Mouse (Mus musculus) embryonic facial prominence, embryonic 10.5 days (tissue): ENCODE results near the gene Txndc2. TPM values are rescaled to one million over a fixed set of nuclear protein-coding genes. Genes with fewer than 3 reads are reported as not detected.
"Not testable (repeated sequence)": the region's sequence is repeated elsewhere in the genome, so short reads cannot be mapped to it uniquely, and the experiment has no call there.

Experiments used
- DNase-seq: peaks from one replicate; pipeline ENCODE4 v3.0.0-alpha.2; 2017; ENCODE audit warnings: low spot score
- H3K27ac ChIP-seq: fragments of 300-500 bp; sonication (generic); replicated peaks from 2 replicates; pipeline ENCODE4 v1.5.1; 2016; ENCODE audit warnings: mild to moderate bottlenecking
- H3K27me3 ChIP-seq: fragments of 300-500 bp; sonication (generic); replicated peaks from 2 replicates; pipeline ENCODE4 v1.6.1; 2016; ENCODE audit warnings: low read depth, mild to moderate bottlenecking; ENCODE audit not compliant: poor library complexity, severe bottlenecking
- H3K36me3 ChIP-seq: fragments of 300-500 bp; sonication (generic); replicated peaks from 2 replicates; pipeline ENCODE4 v1.6.1; 2016; ENCODE audit warnings: mild to moderate bottlenecking, moderate library complexity
- H3K4me1 ChIP-seq: fragments of 300-500 bp; sonication (generic); 2 replicates; pipeline ENCODE4 v1.6.1; 2016
- H3K4me3 ChIP-seq: fragments of 300-500 bp; sonication (generic); 2 replicates; pipeline ENCODE4 v1.5.1; 2016; ENCODE audit warnings: mild to moderate bottlenecking, moderate library complexity
- H3K9me3 ChIP-seq: fragments of 300-500 bp; sonication (generic); 2 replicates; pipeline ENCODE4 v1.6.1; 2016; ENCODE audit warnings: mild to moderate bottlenecking
- WGBS: fragments of 180-500 bp; shearing (Covaris S2); methylation state at CpG from one replicate; pipeline ENCODE4 v1.1.7; 2016; 5-methylcytosine and 5-hydroxymethylcytosine counted together
- polyA plus RNA-seq: library from polyadenylated mRNA; unstranded; fragments of >200 nt; fragmentation: Nextera tagmentation; extraction: Ambion mirVana; gene quantifications from 2 replicates; pipeline ENCODE4 v1.2.1, GENCODE M21; 2016

Txndc2 gene
- polyA plus RNA-seq, 1 experiment from 2014 or later, result 0.07 TPM

DNA sequence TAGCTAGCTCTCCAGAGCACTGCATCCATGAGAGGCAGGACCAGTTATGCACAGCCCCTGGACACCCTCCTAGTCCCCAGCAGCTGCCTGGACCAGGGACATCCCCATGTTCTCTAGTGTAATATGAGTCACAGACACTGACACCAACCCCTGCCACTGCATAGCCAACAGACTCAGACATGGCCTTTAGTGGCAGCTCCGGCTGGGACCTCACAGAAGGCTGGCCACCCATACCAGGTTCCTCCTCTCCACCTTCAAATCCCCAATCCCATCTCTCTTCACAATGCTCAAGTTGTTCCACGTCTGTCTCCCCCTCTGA lies 7.2 kb upstream of the Txndc2 start:
- Histone ChIP-seq H3K27ac (no peak overlapping the region), H3K27me3 (no peaks in the 10 kb centered on the region), H3K36me3 (peaks cover 21% of the 10 kb centered on the region), H3K9me3 (no peaks in the 10 kb centered on the region), H3K4me3 (no peak overlapping the region), H3K4me1 (peaks cover 11% of the 10 kb centered on the region)
- WGBS, result 82% methylated on average over 2 of the region's 2 CpGs
- no peak for DNase-seq

DNA sequence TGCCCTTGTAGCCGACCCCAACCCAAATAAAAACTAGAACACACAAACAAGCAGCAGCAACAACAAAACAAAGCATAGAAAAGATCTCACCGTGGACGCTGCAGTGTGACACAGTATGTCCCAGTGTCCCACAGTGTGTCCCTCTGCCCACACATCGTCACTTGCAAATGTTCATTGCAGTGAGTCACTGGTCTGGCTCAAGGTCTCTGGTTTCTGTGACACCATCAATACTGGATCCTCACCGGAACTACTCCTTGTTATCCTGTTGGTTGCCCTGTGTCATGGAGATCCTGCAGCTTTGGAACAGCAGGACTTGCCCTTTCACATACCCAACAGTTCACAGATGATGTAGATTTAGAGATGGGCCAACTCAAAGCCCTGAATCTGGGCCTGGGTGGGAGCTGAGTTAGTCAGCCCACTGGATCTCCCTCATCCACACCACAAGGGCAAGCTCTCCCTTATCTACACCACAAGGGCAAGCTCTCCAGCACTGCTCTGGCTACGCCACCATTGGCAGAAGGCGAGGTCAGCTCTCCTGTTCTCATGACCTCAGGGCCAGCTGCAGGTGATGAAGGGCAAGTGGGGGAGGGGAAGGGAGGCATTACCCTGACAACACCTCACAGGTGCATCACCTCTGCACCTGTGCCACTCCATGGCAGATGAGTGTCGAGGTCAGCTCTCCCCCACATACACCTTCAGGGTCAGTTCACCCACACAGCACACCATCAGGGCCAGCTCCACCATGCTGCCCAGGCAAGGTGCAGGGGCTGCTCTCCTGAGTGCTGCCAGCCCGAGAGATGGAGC lies 6.6 kb upstream of the Txndc2 start:
- Histone ChIP-seq H3K4me1 (peaks cover 16% of the 10 kb centered on the region), H3K27ac (no peak overlapping the region), H3K4me3 (no peak overlapping the region), H3K27me3 (no peaks in the 10 kb centered on the region), H3K9me3 (no peaks in the 10 kb centered on the region), H3K36me3 (peaks cover 19% of the 10 kb centered on the region; the same call in 1 of the 2 replicates)
- DNase-seq, result no peak
- WGBS, result 86% methylated on average over 9 of the region's 9 CpGs

DNA sequence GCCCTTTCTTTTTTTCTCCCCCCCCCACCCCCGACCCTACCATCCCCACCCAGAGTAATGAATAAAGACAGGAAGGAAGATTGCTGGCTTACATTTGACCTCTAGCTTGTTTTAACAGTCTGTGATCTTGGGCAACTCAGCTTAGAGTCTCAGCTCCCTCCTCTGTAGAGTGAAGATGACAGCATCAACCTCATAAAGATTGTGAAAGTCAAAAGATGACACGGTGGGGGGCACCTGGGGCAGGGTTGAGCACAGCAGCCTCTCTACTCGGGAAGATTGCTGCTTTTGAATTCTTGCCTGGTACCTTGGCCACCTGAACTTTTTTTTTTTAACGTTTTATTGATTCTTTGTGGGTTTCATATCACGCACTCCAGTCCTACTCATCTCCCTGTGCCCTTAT lies 6.0 kb upstream of the Txndc2 start:
- H3K36me3 ChIP-seq, result peaks cover 15% of the 10 kb centered on the region; the same call in 1 of the 2 replicates
- H3K27ac ChIP-seq, result no peak overlapping the region
- no peaks in the 10 kb centered on the region for H3K27me3 ChIP-seq
- H3K4me1 ChIP-seq, result peaks cover 22% of the 10 kb centered on the region
- H3K9me3 ChIP-seq, result no peaks in the 10 kb centered on the region
- 64% methylated on average over 5 of the region's 5 CpGs for WGBS
- no peak for DNase-seq
- H3K4me3 ChIP-seq, result no peak overlapping the region

DNA sequence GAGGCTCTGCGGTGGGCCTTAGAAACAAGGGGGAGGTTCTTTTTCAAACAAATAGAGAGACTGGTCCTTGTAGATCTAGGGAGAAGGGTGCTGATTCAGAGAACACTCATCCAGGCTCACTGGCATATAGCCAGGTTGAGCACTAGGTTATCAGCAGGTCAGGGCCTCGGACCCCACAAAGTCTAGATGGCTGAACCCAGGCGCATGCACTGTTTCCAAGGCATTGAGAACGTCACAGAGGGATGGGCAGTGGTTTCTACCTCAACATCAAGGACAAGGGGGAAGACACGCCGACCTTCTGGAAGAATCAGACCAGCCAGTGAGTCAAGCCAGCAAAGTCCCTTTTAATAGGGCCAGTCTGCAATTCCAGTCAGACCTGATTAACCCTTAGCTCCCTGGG lies 5.3 kb upstream of the Txndc2 start:
- no peak overlapping the region for H3K4me3 ChIP-seq
- no peak for DNase-seq
- no peaks in the 10 kb centered on the region for H3K27me3 ChIP-seq
- H3K4me1 ChIP-seq, result peaks cover 29% of the 10 kb centered on the region
- H3K36me3 ChIP-seq, result peaks cover 8% of the 10 kb centered on the region; the same call in 1 of the 2 replicates
- no peak overlapping the region for H3K27ac ChIP-seq
- WGBS, result 81% methylated on average over 6 of the region's 6 CpGs
- no peaks in the 10 kb centered on the region for H3K9me3 ChIP-seq

DNA sequence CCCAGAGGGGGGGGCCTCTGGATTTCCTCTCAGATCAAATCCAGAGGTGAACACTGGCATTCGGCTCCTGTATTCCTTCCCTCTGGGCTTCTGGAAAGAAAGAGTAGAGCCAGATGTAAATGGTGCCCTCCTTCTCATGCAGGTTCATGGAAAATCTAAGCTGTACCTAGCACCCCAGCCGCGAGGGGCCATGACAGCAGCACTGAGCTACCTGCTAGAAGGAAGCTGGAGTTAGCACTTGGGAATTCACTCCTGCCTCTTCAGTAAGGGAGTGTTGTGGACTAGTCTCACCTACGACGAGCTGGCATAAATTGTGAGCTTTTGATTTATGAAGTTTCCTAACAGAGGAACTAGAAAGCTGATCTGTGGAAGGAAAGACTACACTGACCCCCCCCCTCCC lies 1.6 kb upstream of the Txndc2 start:
- DNase-seq, result peak; percentile 10
- Histone ChIP-seq H3K27ac (no peak overlapping the region; the same call in 1 of the 2 replicates), H3K27me3 (no peaks in the 10 kb centered on the region), H3K4me1 (peaks cover 27% of the 10 kb centered on the region), H3K9me3 (no peaks in the 10 kb centered on the region), H3K36me3 (no peaks in the 10 kb centered on the region), H3K4me3 (no peak overlapping the region)
- WGBS, result 83% methylated on average over 5 of the region's 5 CpGs

DNA sequence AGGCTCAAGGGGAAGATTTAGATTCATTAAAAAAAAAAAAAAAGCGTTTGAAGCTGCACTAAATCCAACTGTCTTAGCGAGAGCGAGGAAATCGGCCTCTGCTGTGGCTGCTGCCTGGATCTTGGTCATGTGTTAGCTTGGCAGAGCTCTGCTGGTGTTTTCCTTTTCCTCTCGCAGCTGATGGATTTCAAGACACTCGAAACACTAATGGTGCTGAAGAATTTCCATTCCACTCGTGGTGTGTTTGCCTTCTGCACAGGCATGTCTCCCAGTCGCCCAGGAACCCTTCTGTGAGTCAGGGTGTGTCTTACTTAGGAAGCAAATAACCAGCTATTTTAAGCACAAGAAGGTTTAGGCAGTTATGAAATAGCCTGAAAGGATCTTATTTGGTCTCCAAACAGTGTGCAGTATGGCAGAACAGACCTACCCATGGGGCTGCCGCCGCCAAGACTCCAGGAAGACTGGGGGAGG lies 1.1 kb upstream of the Txndc2 start:
- Histone ChIP-seq H3K27me3 (no peaks in the 10 kb centered on the region), H3K27ac (no peak overlapping the region; the same call in 1 of the 2 replicates), H3K36me3 (no peaks in the 10 kb centered on the region), H3K4me3 (no peak overlapping the region), H3K4me1 (peaks cover 26% of the 10 kb centered on the region), H3K9me3 (no peaks in the 10 kb centered on the region)
- WGBS, result 33% methylated on average over 10 of the region's 10 CpGs
- DNase-seq, result no peak

DNA sequence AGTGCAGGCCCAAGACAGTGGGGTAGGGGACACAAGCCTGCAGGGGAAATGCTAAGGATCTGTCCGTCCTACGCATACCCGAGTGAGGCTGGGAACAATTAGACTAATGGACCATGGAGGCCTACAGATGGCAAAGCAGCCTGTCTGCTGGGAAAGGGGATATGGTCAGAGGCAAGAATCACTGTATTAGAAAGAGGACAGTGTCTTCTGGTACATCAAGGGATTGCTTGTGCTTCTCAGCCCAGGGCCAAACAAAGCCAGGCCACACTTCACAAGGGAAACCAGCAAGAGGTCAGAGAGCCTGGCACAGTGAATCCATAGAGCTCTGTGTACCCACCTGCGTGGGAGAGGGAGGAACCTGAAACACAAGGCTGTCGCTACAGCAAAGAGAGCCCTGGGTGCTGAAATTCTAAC lies 617 bp upstream of the Txndc2 start:
- H3K36me3 ChIP-seq, result no peaks in the 10 kb centered on the region
- 30% methylated on average over 5 of the region's 5 CpGs for WGBS
- peak overlapping the region; percentile 40; the same call in 1 of the 2 replicates for H3K27ac ChIP-seq
- DNase-seq, result peak; percentile 46
- H3K9me3 ChIP-seq, result no peaks in the 10 kb centered on the region
- H3K4me3 ChIP-seq, result no peak overlapping the region
- H3K4me1 ChIP-seq, result peaks cover 21% of the 10 kb centered on the region
- H3K27me3 ChIP-seq, result no peaks in the 10 kb centered on the region

DNA sequence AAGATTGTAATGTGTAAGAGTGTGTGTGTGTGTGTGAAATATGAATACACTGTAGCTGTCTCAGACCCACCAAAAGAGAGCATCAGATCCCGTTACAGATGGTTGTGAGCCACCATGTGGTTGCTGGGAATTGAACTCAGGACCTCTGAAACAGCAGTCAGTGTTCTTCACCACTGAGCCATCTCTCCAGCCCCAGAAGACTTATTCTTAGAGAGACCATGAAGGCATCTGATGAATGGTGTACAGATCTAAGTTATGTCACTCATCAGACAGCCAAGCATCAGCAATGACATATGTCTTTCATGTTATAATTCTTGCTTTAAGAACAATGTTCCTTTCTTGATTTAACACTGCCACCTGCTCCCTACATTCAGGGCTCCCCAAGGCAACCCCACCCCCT lies 2.8 kb downstream of the Txndc2 start:
- Histone ChIP-seq H3K4me1 (peaks cover 21% of the 10 kb centered on the region), H3K27me3 (no peaks in the 10 kb centered on the region), H3K4me3 (no peak overlapping the region), H3K36me3 (no peaks in the 10 kb centered on the region), H3K27ac (no peak overlapping the region), H3K9me3 (no peaks in the 10 kb centered on the region)
- DNase-seq, result no peak
- WGBS, result 90% methylated on average over 1 of the region's 1 CpGs

DNA sequence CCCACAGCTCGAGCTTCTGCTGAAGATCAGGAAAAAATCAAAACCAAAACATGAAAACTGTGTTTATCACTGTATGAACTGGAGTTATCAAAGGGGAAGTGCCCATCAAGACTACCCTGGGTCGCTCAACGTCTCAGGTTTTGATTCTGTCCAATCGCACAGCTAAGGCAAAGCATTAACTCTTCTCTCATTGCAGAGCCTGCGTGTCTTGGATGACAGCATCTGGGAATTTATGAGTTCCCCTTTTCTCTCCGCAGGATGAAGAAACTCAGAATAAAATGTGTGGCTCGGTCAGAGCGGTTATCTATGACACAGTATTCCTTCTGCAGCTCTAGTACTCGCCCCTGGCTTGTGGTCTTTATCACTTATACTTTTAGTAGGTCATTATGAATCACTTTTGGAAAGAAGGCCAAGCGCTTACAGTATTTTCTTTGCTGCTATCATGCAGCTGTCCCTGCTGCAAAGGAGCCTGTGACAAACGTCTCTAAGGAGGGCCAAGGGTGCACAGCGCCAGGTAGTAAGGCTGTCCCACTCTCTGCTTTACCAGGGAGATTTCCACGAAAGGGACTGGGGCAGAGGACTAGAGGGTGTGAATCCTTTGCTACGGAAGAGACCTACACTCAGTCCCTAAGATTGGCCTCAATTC lies 6.1 kb downstream of the Txndc2 start:
- H3K4me1 ChIP-seq, result no peaks in the 10 kb centered on the region
- no peaks in the 10 kb centered on the region for H3K9me3 ChIP-seq
- H3K27ac ChIP-seq, result no peak overlapping the region
- WGBS, result 88% methylated on average over 14 of the region's 14 CpGs
- H3K27me3 ChIP-seq, result no peaks in the 10 kb centered on the region
- DNase-seq, result no peak
- H3K4me3 ChIP-seq, result no peak overlapping the region
- no peaks in the 10 kb centered on the region for H3K36me3 ChIP-seq

DNA sequence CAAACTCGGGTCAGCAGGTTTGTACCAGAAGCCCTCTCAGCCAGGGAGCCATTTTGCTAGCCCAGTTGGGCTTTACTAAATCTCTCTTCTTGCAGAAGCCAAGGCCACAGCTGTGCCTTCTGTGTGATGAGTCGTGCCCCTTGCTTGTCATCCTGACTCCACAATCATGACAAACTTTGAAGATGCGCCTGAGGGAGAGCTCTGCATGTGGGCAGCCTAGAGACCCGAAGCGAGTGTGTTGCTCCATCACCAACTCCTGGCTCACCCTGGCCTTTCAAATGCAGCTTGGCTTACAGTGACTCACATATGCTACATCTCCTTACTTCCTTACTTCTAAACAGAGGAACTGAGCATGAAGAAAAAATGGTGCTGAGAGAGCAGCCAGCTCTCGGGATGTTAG lies 12.0 kb downstream of the Txndc2 start:
- DNase-seq, result no peak
- H3K27me3 ChIP-seq, result no peaks in the 10 kb centered on the region
- 83% methylated on average over 6 of the region's 6 CpGs for WGBS
- no peaks in the 10 kb centered on the region for H3K9me3 ChIP-seq
- no peaks in the 10 kb centered on the region for H3K4me1 ChIP-seq
- H3K27ac ChIP-seq, result no peak overlapping the region
- H3K4me3 ChIP-seq, result no peak overlapping the region
- no peaks in the 10 kb centered on the region for H3K36me3 ChIP-seq

DNA sequence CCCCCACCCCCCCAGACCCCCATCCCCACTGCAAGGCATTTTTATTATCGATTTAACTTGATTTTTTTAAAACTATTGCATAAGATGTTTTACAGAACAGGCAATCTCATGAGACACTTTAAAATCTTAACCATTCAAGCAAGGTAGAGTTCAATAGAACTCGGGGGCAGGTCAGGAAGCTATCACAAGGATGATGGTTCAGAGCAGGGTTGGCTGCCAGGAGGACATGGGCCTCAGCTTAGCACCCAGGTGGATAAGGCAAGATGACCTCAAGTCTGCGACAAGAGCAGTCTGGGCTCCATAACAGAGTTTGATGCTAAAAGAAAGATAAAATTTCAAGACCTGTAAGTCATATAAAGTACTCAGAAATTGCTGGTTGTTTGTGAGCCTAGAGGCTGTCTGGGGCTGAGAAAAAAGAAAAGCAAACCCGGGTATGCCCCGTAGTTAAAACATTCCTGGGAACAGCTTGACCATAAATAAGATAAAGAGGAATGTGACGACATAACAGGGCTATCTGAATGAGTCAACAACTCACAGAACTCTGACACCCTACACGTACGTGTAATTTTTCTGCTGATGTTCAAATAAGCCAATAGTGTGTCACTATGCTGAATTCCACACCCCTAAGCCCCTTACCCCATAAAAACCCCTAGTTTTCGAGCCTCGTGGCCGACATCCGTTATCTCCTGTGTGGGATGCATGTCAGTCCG lies 13.0 kb downstream of the Txndc2 start:
- H3K36me3 ChIP-seq, H3K4me1 ChIP-seq, DNase-seq, H3K27ac ChIP-seq, H3K27me3 ChIP-seq, H3K4me3 ChIP-seq, H3K9me3 ChIP-seq: not testable (repeated sequence)
- 88% methylated on average over 13 of the region's 13 CpGs for WGBS

DNA sequence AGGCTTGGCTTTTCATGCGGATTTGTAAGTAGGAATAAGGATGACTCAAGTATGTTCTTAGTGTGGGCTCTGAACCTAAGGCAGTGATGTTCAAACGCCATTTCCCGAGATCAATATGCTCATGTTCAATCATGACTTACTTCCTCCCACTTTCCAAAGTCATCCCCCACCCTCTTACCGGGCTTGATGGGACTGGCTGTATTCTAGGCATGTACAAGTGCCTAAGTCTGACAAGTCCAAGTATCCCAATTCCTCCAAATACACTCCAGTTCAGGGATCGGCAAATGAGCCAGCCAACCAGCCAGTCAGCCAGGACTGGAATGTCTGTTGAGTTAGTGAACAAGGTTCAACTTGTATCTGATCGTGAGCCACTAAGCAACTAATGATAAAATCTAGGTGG lies 15.7 kb downstream of the Txndc2 start:
- 0 out of 2 replicates have a peak, but pooled peaks cover 5% of the 10 kb centered on the region for H3K9me3 ChIP-seq
- H3K27me3 ChIP-seq, result no peaks in the 10 kb centered on the region
- no peaks in the 10 kb centered on the region for H3K4me1 ChIP-seq
- 91% methylated on average over 6 of the region's 6 CpGs for WGBS
- no peaks in the 10 kb centered on the region for H3K36me3 ChIP-seq
- H3K27ac ChIP-seq, result no peak overlapping the region
- no peak overlapping the region for H3K4me3 ChIP-seq
- DNase-seq, result no peak
